ENCODE assay signal across 8 mouse cellular contexts in the genomic region with DNA sequence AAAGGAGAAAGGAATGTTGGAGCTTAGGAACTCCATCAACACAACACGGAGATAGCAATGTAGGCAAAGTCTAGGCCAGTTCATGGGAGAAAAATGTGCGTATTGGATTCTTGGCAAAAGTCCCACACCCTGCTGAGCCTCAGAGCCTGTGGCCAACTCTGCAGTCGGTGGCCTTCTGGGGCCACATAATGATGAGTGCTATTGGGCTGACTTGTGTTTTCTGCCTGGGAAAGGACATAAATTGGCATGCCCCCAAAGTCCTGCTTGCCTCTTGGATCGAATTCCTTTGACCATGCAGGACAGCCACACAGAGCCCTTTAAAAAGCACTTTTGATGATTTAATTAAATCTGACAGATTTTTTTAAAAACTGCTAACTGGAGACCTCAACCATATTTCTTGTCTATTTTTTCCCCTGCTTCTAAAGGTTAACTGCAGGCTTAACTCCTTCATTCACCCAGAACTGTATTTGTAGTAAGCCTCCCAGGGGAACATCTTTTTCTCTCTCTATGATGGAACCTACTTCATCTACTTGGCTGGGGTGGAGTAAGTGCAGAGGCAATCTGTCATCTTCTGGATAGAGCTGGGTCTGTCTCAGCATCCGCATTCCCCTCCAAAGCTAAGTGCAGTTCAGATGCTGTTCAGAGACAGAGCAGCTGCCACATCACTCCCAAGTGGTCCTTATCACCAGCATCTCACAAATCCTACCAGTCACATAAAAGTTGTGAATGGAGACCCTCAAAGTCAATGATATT.
DNase-seq lines count a peak whose midpoint lies in the region; ATAC-seq and TF ChIP-seq lines count a peak whose summit lies in the region.

No protein-coding gene starts in this region.

- TF ChIP-seq CTCF in midbrain, postnatal 0 days (IDR thresholded peaks at IDR 0.05) = no peak

- no peaks in the 10 kb centered on the region for H3K27me3 ChIP-seq in embryonic facial prominence, embryonic 14.5 days (replicated peaks; ENCODE audit: control insufficient read depth, insufficient read depth, low read length)
- no peaks in the 10 kb centered on the region for H3K27me3 ChIP-seq in midbrain, postnatal 0 days (ENCODE audit: insufficient read depth, low read length)

- no peak overlapping the region for H3K27ac ChIP-seq in embryonic facial prominence, embryonic 14.5 days (replicated peaks; ENCODE audit: low read depth, low read length)
- H3K27ac ChIP-seq in midbrain, postnatal 0 days (ENCODE audit: low read depth, low read length) = no peak overlapping the region

- H3K4me3 ChIP-seq in embryonic facial prominence, embryonic 14.5 days (ENCODE audit: low read depth, low read length) = no peak overlapping the region
- H3K4me3 ChIP-seq in midbrain, postnatal 0 days (ENCODE audit: low read depth, low read length) = no peak overlapping the region

- no peak overlapping the region for H3K4me2 ChIP-seq in embryonic facial prominence, embryonic 14.5 days (ENCODE audit: low read depth, low read length)
- H3K4me2 ChIP-seq in midbrain, postnatal 0 days (ENCODE audit: low read depth, low read length, poor library complexity, severe bottlenecking) = no peak overlapping the region

- peaks cover 7% of the 10 kb centered on the region; the same call in 1 of the 2 replicates for H3K4me1 ChIP-seq in embryonic facial prominence, embryonic 14.5 days (ENCODE audit: control insufficient read depth, insufficient read depth, low read length)
- H3K4me1 ChIP-seq in midbrain, postnatal 0 days (ENCODE audit: insufficient read depth, low read length) = no peaks in the 10 kb centered on the region

- no peaks in the 10 kb centered on the region for H3K9me3 ChIP-seq in embryonic facial prominence, embryonic 14.5 days (ENCODE audit: control insufficient read depth, low read length)
- H3K9me3 ChIP-seq in midbrain, postnatal 0 days (ENCODE audit: low read length) = no peaks in the 10 kb centered on the region

- ATAC-seq in embryonic facial prominence, embryonic 14.5 days (ENCODE audit: low read depth) = peak; percentile 89
- peak; percentile 49; the same call in 1 of the 2 replicates for ATAC-seq in midbrain, postnatal 0 days (ENCODE audit: low FRiP score)

- DNase-seq in layer of hippocampus, adult 8-10 months (ENCODE audit: low spot score in 2 of 2) = peak; percentile 9 to 28
- no peak for DNase-seq in layer of hippocampus, adult 9-10 months (ENCODE audit: low spot score)
- DNase-seq in adrenal gland, postnatal 25 days = peak; percentile 40
- DNase-seq in embryonic facial prominence, embryonic 14.5 days (ENCODE audit: low spot score) = peak; percentile 86
- DNase-seq in kidney, adult 9 months = peak; percentile 8
- DNase-seq in midbrain, postnatal 0 days (ENCODE audit: low spot score) = peak; percentile 86
- DNase-seq in spleen, postnatal 10 days (ENCODE audit: low spot score in 2 of 2) = no peak
- no peak for DNase-seq in spleen, postnatal 14 days (ENCODE audit: low spot score in 2 of 2)

- WGBS in embryonic facial prominence, embryonic 14.5 days = 30% methylated on average over 5 of the region's 5 CpGs
- WGBS in midbrain, postnatal 0 days = 39% methylated on average over 5 of the region's 5 CpGs

- no peaks in the 10 kb centered on the region for H3K36me3 ChIP-seq in embryonic facial prominence, embryonic 14.5 days (ENCODE audit: control insufficient read depth, insufficient read depth, low read length)
- no peaks in the 10 kb centered on the region for H3K36me3 ChIP-seq in midbrain, postnatal 0 days (ENCODE audit: insufficient read depth, low read length)

- no peak overlapping the region for H3K9ac ChIP-seq in embryonic facial prominence, embryonic 14.5 days (ENCODE audit: low read depth, low read length)
- no peak overlapping the region for H3K9ac ChIP-seq in midbrain, postnatal 0 days (replicated peaks; ENCODE audit: low read length, poor library complexity, severe bottlenecking)

Comparison
In these comparisons a context has a peak if more than half of its experiments do, and no peak if none do; other contexts are left out.
1. DNase-seq: peak in layer of hippocampus, adult 8-10 months (2 of 2), adrenal gland, postnatal 25 days (single experiment), embryonic facial prominence, embryonic 14.5 days (single experiment), kidney, adult 9 months (single experiment) and midbrain, postnatal 0 days (single experiment); none in layer of hippocampus, adult 9-10 months (single experiment), spleen, postnatal 10 days (0 of 2) and spleen, postnatal 14 days (0 of 2).